Mouse (Mus musculus): ENCODE data around the gene Cox19. TPM values are rescaled to one million over a fixed set of nuclear protein-coding genes. Genes with fewer than 3 reads are reported as not detected.
"Not testable (repeated sequence)": the region's sequence is repeated elsewhere in the genome, so short reads cannot be mapped to it uniquely, and the experiment has no call there.

Cox19 gene
- polyA plus RNA-seq, 1 experiment from 2014 or later, result 108 TPM

DNA sequence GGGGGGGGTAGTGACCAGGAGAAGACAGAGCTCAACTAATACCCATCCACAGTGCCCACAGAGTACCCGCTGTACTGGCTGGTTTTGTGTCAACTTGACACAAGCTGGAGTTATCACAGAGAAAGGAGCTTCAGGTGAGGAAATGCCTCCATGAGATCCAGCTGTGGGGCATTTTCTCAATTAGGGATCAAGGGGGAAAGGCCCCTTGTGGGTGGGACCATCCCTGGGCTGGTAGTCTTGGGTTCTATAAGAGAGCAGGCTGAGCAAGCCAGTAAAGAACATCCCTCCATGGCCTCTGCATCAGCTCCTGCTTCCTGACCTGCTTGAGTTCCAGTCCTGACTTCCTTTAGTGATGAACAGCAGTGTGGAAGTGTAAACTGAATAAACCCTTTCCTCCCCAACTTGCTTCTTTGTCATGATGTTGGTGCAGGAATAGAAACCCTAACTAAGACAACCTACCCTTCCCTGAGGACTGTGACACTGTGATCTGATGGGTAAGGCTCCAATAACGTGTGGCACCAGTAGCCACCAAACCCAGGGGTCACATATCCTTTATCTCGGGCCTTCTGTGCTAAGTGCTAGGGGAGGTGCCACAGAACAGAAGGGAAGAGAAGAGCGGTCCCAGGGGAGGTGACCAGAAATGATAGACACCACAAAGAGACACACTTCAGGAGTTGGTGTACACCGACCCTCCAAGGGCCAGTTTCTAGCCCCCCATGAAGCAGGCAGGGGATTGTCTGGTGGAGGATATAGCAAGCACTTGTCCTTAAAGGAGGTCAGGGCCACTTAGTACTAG lies 39.3 kb upstream of the Cox19 start:
- WGBS, result 70% methylated on average over 5 of the region's 5 CpGs
- H3K9ac ChIP-seq, result 0 out of 2 replicates have a peak overlapping the region, but pooled peaks have one; percentile 27
- H3K4me1 ChIP-seq, result peaks cover 45% of the 10 kb centered on the region
- H3K27me3 ChIP-seq; H3K9me3 ChIP-seq; H3K4me3 ChIP-seq; ATAC-seq (ENCODE audit: insufficient number of reproducible peaks, insufficient read depth, low FRiP score, low TSS enrichment, low read depth); H3K36me3 ChIP-seq; H3K4me2 ChIP-seq: not testable (repeated sequence)
- H3K27ac ChIP-seq, result peak overlapping the region; percentile 85; the same call in 1 of the 2 replicates

DNA sequence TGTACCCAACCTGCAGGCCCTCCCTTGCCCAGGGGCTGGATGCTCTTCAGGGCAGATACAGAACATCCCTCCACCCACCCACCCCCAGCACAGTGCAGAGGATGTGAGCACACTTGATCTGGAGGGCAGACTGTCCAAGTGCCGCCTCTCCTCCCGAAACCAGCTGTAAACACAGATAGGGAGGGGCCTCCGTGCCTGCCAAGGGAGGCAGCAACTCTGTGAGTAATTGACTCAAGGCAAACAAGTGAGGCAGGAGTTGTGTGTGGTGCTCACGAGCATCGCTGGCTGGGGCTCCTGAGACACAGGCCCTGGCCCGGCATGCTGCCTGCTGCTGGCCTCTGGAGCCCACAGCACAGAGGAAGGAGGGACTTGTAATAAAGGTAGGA lies 38.5 kb upstream of the Cox19 start:
- no peaks in the 10 kb centered on the region for H3K36me3 ChIP-seq
- H3K27ac ChIP-seq, result peak overlapping the region; percentile 85
- WGBS, result 17% methylated on average over 6 of the region's 6 CpGs
- H3K27me3 ChIP-seq, result no peaks in the 10 kb centered on the region
- H3K4me2 ChIP-seq, result no peak overlapping the region
- peaks cover 41% of the 10 kb centered on the region for H3K4me1 ChIP-seq
- H3K9me3 ChIP-seq, result no peaks in the 10 kb centered on the region
- H3K4me3 ChIP-seq, result no peak overlapping the region
- ATAC-seq (ENCODE audit: insufficient number of reproducible peaks, insufficient read depth, low FRiP score, low TSS enrichment, low read depth), result no peak
- peak overlapping the region; percentile 46; the same call in 1 of the 2 replicates for H3K9ac ChIP-seq

DNA sequence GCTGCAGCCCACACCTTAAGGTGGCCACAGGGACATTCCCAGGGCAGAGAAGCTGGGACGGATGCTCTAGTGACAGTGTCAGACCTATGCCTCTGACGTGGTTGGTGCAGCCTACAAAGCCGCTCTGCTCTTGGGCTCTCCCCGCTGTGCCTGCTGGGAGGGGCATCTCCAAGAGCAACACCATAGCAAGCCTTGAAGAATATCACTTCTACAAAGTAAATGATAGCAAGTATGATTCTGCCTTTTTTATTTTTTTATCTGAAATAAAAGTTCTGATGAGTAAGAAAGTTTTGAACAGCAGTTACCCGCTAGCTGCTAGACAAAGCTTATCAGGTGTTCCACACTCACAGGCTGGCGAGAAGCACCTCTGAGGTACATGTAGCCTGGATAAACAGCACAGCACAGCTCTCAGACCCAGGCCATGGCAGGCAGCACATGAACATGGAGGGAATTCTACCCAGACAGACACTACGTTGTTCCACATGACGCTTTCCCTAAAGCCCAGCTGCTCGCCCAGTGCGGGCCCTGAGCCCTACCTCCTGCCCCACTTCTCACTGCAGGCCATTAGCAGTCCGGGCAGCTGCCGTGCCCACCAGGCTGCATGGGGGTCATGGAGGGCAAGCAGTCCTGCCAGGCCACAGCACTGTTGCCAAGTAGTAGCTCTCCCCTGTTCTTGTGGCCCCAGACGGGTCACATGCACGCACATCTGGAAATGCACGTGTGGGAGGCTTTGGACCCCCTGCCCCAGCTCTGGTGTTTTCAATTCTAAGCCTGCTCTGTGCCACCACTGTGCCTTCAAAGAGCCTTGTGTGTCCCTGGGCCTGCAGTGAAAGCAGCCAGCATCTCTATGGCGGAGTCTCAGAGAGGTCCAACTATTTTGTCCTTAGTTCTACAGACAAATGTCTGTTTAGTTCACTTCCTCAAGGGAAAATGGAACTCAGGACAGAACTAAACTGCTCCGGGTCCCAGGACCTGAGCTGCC lies 37.8 kb upstream of the Cox19 start:
- ATAC-seq (ENCODE audit: insufficient number of reproducible peaks, insufficient read depth, low FRiP score, low TSS enrichment, low read depth), result no peak
- H3K36me3 ChIP-seq, result no peaks in the 10 kb centered on the region
- no peaks in the 10 kb centered on the region for H3K9me3 ChIP-seq
- H3K4me3 ChIP-seq, result no peak overlapping the region
- peak overlapping the region; percentile 46; the same call in 1 of the 2 replicates for H3K9ac ChIP-seq
- H3K27ac ChIP-seq, result peak overlapping the region; percentile 85
- no peak overlapping the region for H3K4me2 ChIP-seq
- H3K27me3 ChIP-seq, result no peaks in the 10 kb centered on the region
- H3K4me1 ChIP-seq, result peaks cover 38% of the 10 kb centered on the region
- 65% methylated on average over 17 of the region's 17 CpGs for WGBS

DNA sequence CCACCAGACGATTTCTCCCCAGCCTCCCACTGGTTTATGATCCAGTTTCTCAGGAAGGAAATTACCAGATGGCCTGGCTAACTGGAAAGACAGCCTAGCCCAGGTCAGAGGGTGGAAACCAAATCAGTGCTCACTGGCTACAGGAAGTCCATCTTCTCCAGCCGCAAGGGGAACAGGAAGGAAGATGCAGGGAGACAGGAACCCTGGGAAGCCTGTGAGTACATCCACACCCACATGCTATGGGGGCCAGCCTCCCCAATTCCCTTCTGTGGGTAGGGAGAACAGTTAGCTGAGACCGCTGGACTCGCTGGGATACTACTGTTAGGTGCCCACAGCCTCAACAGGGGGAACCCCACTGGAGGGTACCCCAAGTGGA lies 37.0 kb upstream of the Cox19 start:
- 79% methylated on average over 4 of the region's 4 CpGs for WGBS
- H3K27me3 ChIP-seq, result no peaks in the 10 kb centered on the region
- no peak overlapping the region for H3K4me2 ChIP-seq
- ATAC-seq (ENCODE audit: insufficient number of reproducible peaks, insufficient read depth, low FRiP score, low TSS enrichment, low read depth), result no peak
- H3K27ac ChIP-seq, result peak overlapping the region; percentile 62
- no peaks in the 10 kb centered on the region for H3K9me3 ChIP-seq
- H3K36me3 ChIP-seq, result no peaks in the 10 kb centered on the region
- no peak overlapping the region for H3K9ac ChIP-seq
- H3K4me3 ChIP-seq, result no peak overlapping the region
- peaks cover 38% of the 10 kb centered on the region for H3K4me1 ChIP-seq

DNA sequence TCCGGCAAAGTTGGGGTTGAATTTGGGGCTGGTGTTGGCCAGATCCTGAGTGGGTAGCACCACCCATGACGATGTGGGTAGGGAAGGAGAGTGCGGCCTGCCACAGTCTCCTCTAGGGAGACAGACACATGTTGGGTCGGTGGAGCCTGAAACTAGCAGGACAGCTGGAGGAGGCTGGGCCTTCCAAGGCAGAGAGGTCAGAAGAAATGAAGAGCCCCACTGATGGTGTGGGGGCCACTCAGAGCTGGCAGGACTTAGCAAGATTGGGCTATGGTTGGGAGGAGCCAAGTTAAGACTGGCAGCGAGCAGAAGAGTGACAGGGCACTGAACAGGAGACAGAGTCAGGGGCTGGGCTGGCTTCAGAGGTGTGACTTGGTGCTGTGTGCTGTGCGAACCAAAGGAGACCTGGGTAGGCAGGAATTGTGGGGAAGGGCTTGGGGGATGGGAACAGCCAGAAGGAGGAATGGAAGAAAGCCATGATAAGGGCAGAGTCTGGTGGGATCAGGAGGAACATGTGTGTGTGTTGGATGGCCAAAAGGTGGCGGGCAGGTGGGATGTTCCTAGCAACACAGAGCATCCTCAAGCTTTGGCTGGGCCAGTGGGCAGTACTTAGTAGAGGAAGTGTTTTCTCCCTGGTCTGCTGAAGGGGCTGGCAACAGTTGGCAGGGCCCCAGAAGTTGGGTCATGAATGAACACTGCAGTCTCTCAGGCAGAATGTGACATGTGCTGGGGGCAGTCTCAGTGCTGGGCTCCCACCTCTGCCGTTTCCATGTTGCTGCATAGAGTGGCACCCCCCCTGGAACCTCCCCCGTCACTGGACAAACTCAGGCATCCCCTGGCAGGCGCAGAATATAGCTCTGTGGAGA lies 36.3 kb upstream of the Cox19 start:
- H3K27me3 ChIP-seq, result no peaks in the 10 kb centered on the region
- H3K4me1 ChIP-seq, result peaks cover 38% of the 10 kb centered on the region
- peak overlapping the region; percentile 62 for H3K27ac ChIP-seq
- H3K4me2 ChIP-seq, result no peak overlapping the region
- H3K4me3 ChIP-seq, result no peak overlapping the region
- H3K9ac ChIP-seq, result no peak overlapping the region
- H3K36me3 ChIP-seq, result no peaks in the 10 kb centered on the region
- no peak for ATAC-seq (ENCODE audit: insufficient number of reproducible peaks, insufficient read depth, low FRiP score, low TSS enrichment, low read depth)
- H3K9me3 ChIP-seq, result no peaks in the 10 kb centered on the region
- 83% methylated on average over 10 of the region's 10 CpGs for WGBS

DNA sequence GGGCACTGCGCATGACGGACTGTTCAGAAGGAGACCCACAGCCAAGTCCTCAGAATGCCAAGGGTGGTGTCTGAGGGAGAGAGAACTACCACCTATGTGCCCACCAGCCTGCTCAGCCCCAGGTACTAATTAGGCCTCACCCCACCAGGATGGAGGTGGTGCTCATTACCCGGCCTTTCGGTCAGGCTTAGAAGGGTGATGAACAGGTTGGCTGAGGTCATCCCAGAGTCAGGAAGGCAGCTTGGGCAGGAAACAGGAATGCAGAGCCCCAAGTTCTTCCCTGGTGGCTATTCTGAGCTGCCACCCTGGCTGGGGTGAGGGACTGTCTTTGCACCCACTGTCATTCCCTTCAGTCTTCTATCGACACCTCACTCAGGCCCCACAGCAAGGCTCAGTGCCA lies 34.8 kb upstream of the Cox19 start:
- no peak overlapping the region for H3K4me2 ChIP-seq
- no peak overlapping the region for H3K27ac ChIP-seq
- no peak for ATAC-seq (ENCODE audit: insufficient number of reproducible peaks, insufficient read depth, low FRiP score, low TSS enrichment, low read depth)
- WGBS, result 90% methylated on average over 5 of the region's 5 CpGs
- no peaks in the 10 kb centered on the region for H3K27me3 ChIP-seq
- H3K9ac ChIP-seq, result no peak overlapping the region
- H3K36me3 ChIP-seq, result no peaks in the 10 kb centered on the region
- H3K9me3 ChIP-seq, result no peaks in the 10 kb centered on the region
- peaks cover 40% of the 10 kb centered on the region for H3K4me1 ChIP-seq
- H3K4me3 ChIP-seq, result no peak overlapping the region

DNA sequence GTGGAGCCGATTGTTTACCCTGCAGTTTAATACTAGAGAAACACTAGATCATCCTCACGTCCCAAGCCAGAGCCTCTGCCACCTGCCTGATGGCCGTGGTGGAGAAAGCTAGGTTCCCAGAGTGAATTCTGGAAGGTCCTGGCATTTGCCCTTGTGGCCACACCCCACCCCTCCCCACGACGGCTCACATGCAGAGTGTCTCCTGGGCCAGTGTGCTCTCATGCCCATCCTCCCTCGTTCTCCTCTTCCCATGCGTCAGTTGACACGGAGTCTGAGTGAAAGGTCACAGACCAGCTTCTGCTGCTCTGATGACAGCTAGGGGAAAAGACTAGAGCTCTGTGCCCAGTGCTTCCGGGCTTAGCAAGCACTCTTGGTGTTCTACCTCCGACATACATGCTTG lies 33.3 kb upstream of the Cox19 start:
- H3K4me1 ChIP-seq, result peaks cover 43% of the 10 kb centered on the region
- no peak overlapping the region for H3K9ac ChIP-seq
- WGBS, result 76% methylated on average over 10 of the region's 10 CpGs
- no peak overlapping the region for H3K27ac ChIP-seq
- no peak overlapping the region for H3K4me2 ChIP-seq
- H3K9me3 ChIP-seq, result no peaks in the 10 kb centered on the region
- no peaks in the 10 kb centered on the region for H3K27me3 ChIP-seq
- no peak overlapping the region for H3K4me3 ChIP-seq
- no peak for ATAC-seq (ENCODE audit: insufficient number of reproducible peaks, insufficient read depth, low FRiP score, low TSS enrichment, low read depth)
- no peaks in the 10 kb centered on the region for H3K36me3 ChIP-seq

DNA sequence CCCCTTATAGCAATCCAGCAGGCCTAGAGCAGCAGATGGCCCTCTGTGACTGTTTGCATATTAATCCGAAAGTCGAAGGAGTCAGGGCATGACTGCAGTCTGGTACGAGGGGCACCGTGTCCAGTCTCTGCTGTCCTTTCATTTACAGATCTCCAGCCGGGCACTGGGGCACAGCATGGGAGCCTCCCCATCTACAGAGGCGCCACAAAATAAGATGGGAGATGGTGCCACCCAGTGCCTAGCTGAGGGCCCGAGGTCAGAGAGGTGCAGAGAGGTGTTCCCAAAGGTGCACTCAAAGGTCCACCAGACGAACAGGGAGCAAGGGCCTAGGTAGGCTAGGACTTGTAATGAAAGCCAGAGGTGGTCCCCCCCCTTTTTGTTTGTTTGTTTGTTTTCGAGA lies 32.0 kb upstream of the Cox19 start:
- no peak overlapping the region for H3K27ac ChIP-seq
- peaks cover 43% of the 10 kb centered on the region for H3K4me1 ChIP-seq
- no peak for ATAC-seq (ENCODE audit: insufficient number of reproducible peaks, insufficient read depth, low FRiP score, low TSS enrichment, low read depth)
- H3K9me3 ChIP-seq, result no peaks in the 10 kb centered on the region
- no peak overlapping the region for H3K4me3 ChIP-seq
- H3K4me2 ChIP-seq, result no peak overlapping the region; the same call in 1 of the 2 replicates
- WGBS, result 86% methylated on average over 9 of the region's 9 CpGs
- no peaks in the 10 kb centered on the region for H3K36me3 ChIP-seq
- H3K9ac ChIP-seq, result no peak overlapping the region
- H3K27me3 ChIP-seq, result no peaks in the 10 kb centered on the region

DNA sequence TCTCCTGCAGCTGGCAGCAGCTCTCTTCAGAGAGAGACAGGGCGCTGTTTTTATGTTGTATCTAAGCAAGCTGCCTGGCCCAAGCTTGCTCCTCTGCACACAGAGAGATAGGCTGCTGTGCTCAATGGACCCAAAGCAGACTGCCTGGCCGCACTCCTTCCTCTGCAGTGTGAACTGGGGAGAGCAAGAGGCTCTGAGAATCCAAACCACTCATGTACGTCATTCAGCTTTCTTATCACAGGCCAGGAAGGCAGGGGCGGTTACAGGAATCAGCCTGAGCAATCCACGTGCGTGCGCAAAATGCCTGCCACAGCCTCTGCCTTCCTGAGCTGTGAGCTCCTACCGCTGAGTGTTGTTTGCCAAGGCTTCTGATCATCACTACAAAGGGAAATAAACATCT lies 31.5 kb upstream of the Cox19 start:
- Histone ChIP-seq H3K9ac (no peak overlapping the region; the same call in 1 of the 2 replicates), H3K27me3 (no peaks in the 10 kb centered on the region), H3K4me1 (peaks cover 43% of the 10 kb centered on the region), H3K9me3 (no peaks in the 10 kb centered on the region), H3K36me3 (no peaks in the 10 kb centered on the region), H3K4me2 (no peak overlapping the region; the same call in 1 of the 2 replicates), H3K27ac (0 out of 2 replicates have a peak overlapping the region, but pooled peaks have one; percentile 53), H3K4me3 (no peak overlapping the region)
- ATAC-seq (ENCODE audit: insufficient number of reproducible peaks, insufficient read depth, low FRiP score, low TSS enrichment, low read depth), result no peak
- 79% methylated on average over 8 of the region's 8 CpGs for WGBS

DNA sequence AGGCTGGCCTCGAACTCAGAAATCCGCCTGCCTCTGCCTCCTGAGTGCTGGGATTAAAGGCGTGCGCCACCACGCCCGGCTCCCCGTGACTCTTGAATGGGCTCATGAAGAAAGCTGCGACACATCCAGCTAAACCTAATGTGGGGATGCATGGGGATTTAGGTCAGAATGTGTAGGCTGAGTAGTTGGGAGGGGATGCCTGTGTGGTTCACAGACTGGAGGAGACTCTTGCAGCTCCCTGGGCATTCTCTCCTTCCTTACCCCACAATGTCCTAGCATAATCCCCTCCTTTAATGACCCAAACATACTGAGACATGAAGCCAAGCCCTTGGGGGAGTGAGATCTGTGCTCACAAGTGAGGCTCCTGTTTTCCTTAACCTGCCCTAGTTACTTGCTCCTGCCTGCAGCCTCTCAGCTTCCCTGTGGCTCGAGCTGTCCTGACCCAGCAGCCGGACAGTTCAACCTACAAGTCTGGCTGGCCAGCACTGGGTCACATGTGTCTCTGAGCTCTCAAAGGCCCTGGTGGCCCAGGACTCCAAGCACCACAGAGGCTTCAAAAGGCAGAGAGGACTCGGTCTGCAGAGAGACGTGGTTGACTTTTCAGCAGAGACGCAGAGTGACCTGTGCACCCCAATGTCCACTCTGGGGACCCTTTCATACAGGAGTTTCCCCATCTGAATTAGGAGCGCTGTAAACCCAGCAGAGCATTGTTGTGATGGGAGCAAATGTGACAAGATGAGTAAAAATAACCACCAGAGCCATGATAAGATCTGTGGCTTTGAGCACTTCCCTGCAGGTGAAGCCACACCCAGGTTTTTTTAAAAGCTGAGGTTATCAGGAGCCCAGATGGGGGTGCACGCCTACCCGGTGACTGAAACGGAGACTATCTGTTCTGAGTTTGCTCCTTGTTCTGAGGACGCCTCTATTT lies 30.6 kb upstream of the Cox19 start:
- peaks cover 49% of the 10 kb centered on the region for H3K4me1 ChIP-seq
- no peak for ATAC-seq (ENCODE audit: insufficient number of reproducible peaks, insufficient read depth, low FRiP score, low TSS enrichment, low read depth)
- no peak overlapping the region for H3K4me3 ChIP-seq
- no peak overlapping the region for H3K4me2 ChIP-seq
- no peaks in the 10 kb centered on the region for H3K9me3 ChIP-seq
- H3K27me3 ChIP-seq, result no peaks in the 10 kb centered on the region
- 0 out of 2 replicates have a peak overlapping the region, but pooled peaks have one; percentile 53 for H3K27ac ChIP-seq
- H3K36me3 ChIP-seq, result no peaks in the 10 kb centered on the region
- H3K9ac ChIP-seq, result peak overlapping the region; percentile 22
- WGBS, result 77% methylated on average over 18 of the region's 18 CpGs
